Mouse (Mus musculus) erythroblast, embryonic 14.5 days (primary cell): Measurements from ENCODE around the gene Pkd1l3. TPM values are rescaled to one million over a fixed set of nuclear protein-coding genes. Genes with fewer than 3 reads are reported as not detected.

Source experiments
- H3K27me3 ChIP-seq: 2 replicates; pipeline ENCODE4 v1.6.1; 2012; ENCODE audit warnings: inconsistent platforms; ENCODE audit not compliant: control insufficient read depth
- H3K36me3 ChIP-seq: 2 replicates; pipeline ENCODE4 v1.6.1; 2012; ENCODE audit warnings: mild to moderate bottlenecking, inconsistent platforms; ENCODE audit not compliant: control insufficient read depth
- H3K4me1 ChIP-seq: 2 replicates; pipeline ENCODE4 v1.6.1; 2012; ENCODE audit warnings: inconsistent platforms; ENCODE audit not compliant: control insufficient read depth
- H3K4me3 ChIP-seq: replicated peaks from 2 replicates; pipeline ENCODE3; 2012; ENCODE audit warnings: moderate library complexity, mild to moderate bottlenecking, inconsistent platforms
- H3K9me3 ChIP-seq: 2 replicates; pipeline ENCODE4 v1.6.1; 2012; ENCODE audit warnings: low read length, inconsistent platforms, mixed read lengths; ENCODE audit not compliant: control insufficient read depth
- GATA1 ChIP-seq: IDR thresholded peaks from 2 replicates; pipeline ENCODE4 v1.6.1; 2012; ENCODE audit warnings: low read length, inconsistent platforms, mixed read lengths
- TAL1 ChIP-seq: IDR thresholded peaks from 3 replicates; pipeline ENCODE4 v1.6.1; 2012; ENCODE audit warnings: low read length, inconsistent platforms, mixed read lengths
- polyA plus RNA-seq: library from polyadenylated mRNA; stranded (reverse); fragments of >175 nt; gene quantifications from 2 replicates; pipeline ENCODE4 v1.2.3, GENCODE M21; 2012

Gene Pkd1l3
- polyA plus RNA-seq = 0.01 TPM in 2 replicates

- no peaks in the 10 kb centered on the region for H3K27me3 ChIP-seq
- peak within 1 kb of the TSS; percentile 59 for H3K4me3 ChIP-seq
- TF ChIP-seq GATA1 = no peak
- peak; percentile 27; the same call in 1 of the 3 replicates for TF ChIP-seq TAL1
- H3K4me1 ChIP-seq = peaks cover 26% of the 10 kb centered on the region
- H3K9me3 ChIP-seq = peaks cover 2% of the 10 kb centered on the region; the same call in 1 of the 2 replicates
- no peaks in the 10 kb centered on the region for H3K36me3 ChIP-seq
Measured at GRCm38 (mm10) chr8:109614243-109615210, at the start of gene Pkd1l3. Pkd1l3 (plus strand) TSS chr8:109614517.

GRCm38 (mm10) chr8:109564766-109565165 is 49.6 kb upstream of the Pkd1l3 start:
- peaks cover 41% of the 10 kb centered on the region for H3K36me3 ChIP-seq

DNA sequence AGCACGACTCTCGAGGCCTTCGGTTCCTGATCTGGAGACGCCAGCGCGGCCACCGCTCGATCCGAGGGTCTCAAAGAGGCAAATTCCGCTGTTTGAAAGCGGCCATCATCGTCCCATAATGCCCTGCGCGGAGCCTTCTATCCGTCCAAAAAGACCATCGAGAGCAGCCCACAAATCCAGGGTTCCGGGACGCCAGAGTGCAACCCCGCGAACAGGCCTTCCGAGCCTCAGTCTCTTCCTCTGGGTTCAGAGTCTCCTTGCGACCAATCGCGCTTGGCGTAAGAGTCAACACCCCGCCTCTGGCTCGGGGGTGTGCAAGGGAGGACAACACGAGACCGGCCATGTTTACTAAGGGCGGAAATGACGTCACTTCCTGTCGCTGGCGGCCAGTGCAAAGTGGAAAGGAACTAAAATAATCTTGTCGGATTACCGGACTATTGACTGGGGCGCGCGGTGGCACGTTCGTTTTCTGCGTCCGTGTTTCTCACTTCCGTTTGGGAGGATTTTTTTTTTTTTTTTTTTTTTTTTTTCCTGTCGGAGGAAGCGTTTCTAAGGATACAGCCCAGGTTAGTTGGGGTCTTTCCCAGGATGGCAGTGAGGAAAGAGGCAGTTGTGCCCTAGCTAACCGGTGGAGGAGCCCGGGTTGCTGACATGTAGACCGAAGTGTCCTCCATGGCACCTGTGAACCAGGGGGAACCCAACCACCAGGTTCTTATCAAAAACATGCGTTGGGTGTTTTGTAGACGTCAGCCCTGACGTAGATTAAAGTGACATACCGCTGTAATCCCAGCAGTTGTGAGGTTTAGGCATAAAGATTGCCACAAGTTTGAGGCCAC is 48.6 kb upstream of the Pkd1l3 start, which contains the start of the genes Dhx38 and Txnl4b:
Gene Dhx38, minus strand, starts transcription at position 364 of the 836 bp plus-strand sequence.
Gene Txnl4b, plus strand, starts transcription at position 395 of the 836 bp plus-strand sequence.
- TF ChIP-seq GATA1 (no peak), TAL1 (no peak)
- Histone ChIP-seq H3K36me3 (peaks cover 34% of the 10 kb centered on the region), H3K27me3 (no peaks in the 10 kb centered on the region), H3K4me3 (peak within 1 kb of the TSS; percentile 92), H3K9me3 (no peaks in the 10 kb centered on the region), H3K4me1 (peaks cover 33% of the 10 kb centered on the region)

More at GRCm38 (mm10) chr8:109564766-109565165, 49.6 kb upstream of the Pkd1l3 start:
- no peaks in the 10 kb centered on the region for H3K9me3 ChIP-seq
- H3K27me3 ChIP-seq = no peaks in the 10 kb centered on the region
- peaks cover 33% of the 10 kb centered on the region for H3K4me1 ChIP-seq
- TF ChIP-seq TAL1 (no peak), GATA1 (no peak)
- H3K4me3 ChIP-seq = peak overlapping the region; percentile 92

DNA sequence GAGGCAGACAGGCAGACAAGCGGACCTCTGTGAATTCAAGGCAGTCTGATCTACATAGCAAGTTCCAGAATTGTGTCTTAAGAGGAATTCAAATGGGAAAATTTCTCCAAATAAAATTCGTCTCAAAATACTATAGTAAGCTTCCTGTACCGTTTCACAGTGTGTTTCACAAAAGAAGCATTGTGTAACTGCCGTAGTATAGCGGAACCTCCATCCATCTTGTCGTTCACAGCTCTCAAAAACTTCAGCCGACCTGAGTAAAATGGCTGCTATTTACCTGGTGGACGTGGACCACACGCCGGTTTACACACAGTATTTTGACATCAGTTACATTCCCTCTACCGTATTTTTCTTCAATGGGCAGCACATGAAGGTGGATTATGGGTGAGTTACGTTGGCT is 43.2 kb upstream of the Pkd1l3 start:
- Histone ChIP-seq H3K9me3 (no peaks in the 10 kb centered on the region), H3K36me3 (peaks cover 24% of the 10 kb centered on the region), H3K27me3 (no peaks in the 10 kb centered on the region), H3K4me1 (peaks cover 10% of the 10 kb centered on the region), H3K4me3 (no peak overlapping the region)
- no peak for TF ChIP-seq GATA1
- no peak for TF ChIP-seq TAL1

DNA sequence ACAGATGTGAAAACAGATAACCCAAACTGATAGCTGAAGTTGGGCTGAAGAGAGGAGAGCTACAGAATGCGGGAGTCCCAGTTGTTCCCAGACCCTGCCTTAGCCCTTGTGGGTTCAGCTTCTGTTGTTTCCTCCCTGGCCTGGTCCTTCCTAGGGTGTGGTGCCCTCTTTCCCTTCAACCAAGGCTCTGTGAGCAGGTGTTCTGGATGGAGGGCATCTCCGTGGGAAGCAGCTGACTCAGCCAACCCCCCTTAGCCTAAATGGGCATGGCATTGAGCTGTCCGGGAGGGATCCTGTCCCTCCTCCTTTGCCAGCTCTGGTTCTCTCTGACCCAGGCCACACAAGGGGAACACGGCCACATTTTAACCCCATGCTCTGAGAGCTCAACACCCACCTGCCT is 38.0 kb upstream of the Pkd1l3 start:
- peaks cover 13% of the 10 kb centered on the region for H3K36me3 ChIP-seq
- H3K4me3 ChIP-seq = no peak overlapping the region
- no peaks in the 10 kb centered on the region for H3K9me3 ChIP-seq
- TF ChIP-seq GATA1 (no peak), TAL1 (no peak)
- no peaks in the 10 kb centered on the region for H3K27me3 ChIP-seq
- peaks cover 2% of the 10 kb centered on the region; the same call in 1 of the 2 replicates for H3K4me1 ChIP-seq

DNA sequence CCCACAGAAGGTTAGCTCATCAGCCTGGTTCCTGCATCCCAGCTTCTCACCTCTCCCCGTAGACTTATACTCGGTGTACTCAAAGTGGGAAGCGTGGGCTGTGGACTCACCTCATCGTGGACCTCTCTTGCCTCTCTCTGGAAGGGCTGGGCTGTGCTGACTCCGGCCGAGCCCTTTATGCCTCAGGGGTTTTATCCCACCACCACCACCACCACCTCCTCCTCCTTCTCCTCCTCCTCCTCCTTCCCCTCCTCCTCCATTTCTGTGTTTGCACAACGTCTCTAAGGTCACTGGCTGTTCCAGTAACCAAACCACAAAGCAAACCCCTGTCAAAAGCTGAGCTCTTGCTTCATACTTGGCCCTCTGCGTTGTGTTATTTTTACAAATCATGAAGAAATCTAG is 35.4 kb upstream of the Pkd1l3 start, which contains the start of gene Hp:
Gene Hp, minus strand, starts transcription at position 273 of the 402 bp plus-strand sequence.
- no peaks in the 10 kb centered on the region for H3K9me3 ChIP-seq
- no peak for TF ChIP-seq GATA1
- no peaks in the 10 kb centered on the region for H3K27me3 ChIP-seq
- no peak within 1 kb of the TSS for H3K4me3 ChIP-seq
- H3K4me1 ChIP-seq = peaks cover 2% of the 10 kb centered on the region; the same call in 1 of the 2 replicates
- no peaks in the 10 kb centered on the region for H3K36me3 ChIP-seq

- no peaks in the 10 kb centered on the region for H3K9me3 ChIP-seq
- no peak overlapping the region for H3K4me3 ChIP-seq
- peaks cover 2% of the 10 kb centered on the region; the same call in 1 of the 2 replicates for H3K27me3 ChIP-seq
- H3K36me3 ChIP-seq = no peaks in the 10 kb centered on the region
- H3K4me1 ChIP-seq = no peaks in the 10 kb centered on the region
- no peak for TF ChIP-seq GATA1
- no peak for TF ChIP-seq TAL1
Measured at GRCm38 (mm10) chr8:109584293-109584692, 30.0 kb upstream of the Pkd1l3 start.

DNA sequence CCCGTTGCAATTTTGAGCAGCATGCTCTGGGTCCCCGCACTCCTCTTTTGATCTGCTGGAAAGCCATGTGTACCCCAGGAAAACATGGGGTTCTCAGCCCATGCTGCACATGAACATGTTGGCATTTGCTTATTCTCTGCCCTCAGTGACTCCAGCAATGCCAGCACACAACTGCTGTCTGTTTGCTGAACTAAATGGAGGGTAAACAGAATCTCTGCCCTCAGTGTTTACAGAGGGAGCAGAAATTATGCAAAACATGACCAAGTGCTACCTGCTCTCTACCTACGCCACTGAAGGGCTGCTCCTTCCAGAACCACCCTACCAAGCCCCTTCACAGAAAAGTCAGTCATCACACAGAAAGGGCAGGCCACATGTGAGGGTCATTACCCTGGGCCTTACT is 29.5 kb upstream of the Pkd1l3 start:
- Histone ChIP-seq H3K36me3 (no peaks in the 10 kb centered on the region), H3K27me3 (peaks cover 2% of the 10 kb centered on the region; the same call in 1 of the 2 replicates), H3K4me3 (no peak overlapping the region), H3K9me3 (no peaks in the 10 kb centered on the region), H3K4me1 (no peaks in the 10 kb centered on the region)
- TF ChIP-seq TAL1 (no peak), GATA1 (no peak)

- H3K4me1 ChIP-seq = no peaks in the 10 kb centered on the region
- H3K36me3 ChIP-seq = no peaks in the 10 kb centered on the region
- H3K27me3 ChIP-seq = peaks cover 2% of the 10 kb centered on the region; the same call in 1 of the 2 replicates
- TF ChIP-seq GATA1 (no peak), TAL1 (no peak)
- no peaks in the 10 kb centered on the region for H3K9me3 ChIP-seq
- H3K4me3 ChIP-seq = no peak overlapping the region
Measured at GRCm38 (mm10) chr8:109585652-109586051, 28.7 kb upstream of the Pkd1l3 start.
